Mouse (Mus musculus): ENCODE data around the gene Smim6.

Gene Smim6

GRCm38 (mm10) chr11:115911632-115912376, at the start of gene Smim6:
Gene Smim6 (plus strand): TSS chr11:115912017.
- no peak for DNase-seq (ENCODE audit: low spot score in 2 of 2)

GRCm38 (mm10) chr11:115863895-115864294, 47.9 kb upstream of the Smim6 start:
- DNase-seq (ENCODE audit: low spot score in 2 of 2): no peak

- DNase-seq (ENCODE audit: low spot score in 2 of 2): no peak
These were observed 42.4 kb upstream of the Smim6 start for GRCm38 (mm10) chr11:115869393-115869792.

GRCm38 (mm10) chr11:115872437-115872836, 39.4 kb upstream of the Smim6 start:
- no peak for DNase-seq (ENCODE audit: low spot score in 2 of 2)

GRCm38 (mm10) chr11:115875935-115876334, 35.9 kb upstream of the Smim6 start:
- DNase-seq (ENCODE audit: low spot score in 2 of 2): no peak

GRCm38 (mm10) chr11:115876438-115876837, 35.4 kb upstream of the Smim6 start:
- DNase-seq (ENCODE audit: low spot score in 2 of 2): no peak

- no peak for DNase-seq (ENCODE audit: low spot score in 2 of 2)
These were observed 34.6 kb upstream of the Smim6 start for GRCm38 (mm10) chr11:115877174-115877755.

GRCm38 (mm10) chr11:115878071-115878470, 33.7 kb upstream of the Smim6 start:
- DNase-seq (ENCODE audit: low spot score in 2 of 2): no peak

GRCm38 (mm10) chr11:115881002-115881401, 30.8 kb upstream of the Smim6 start:
- DNase-seq (ENCODE audit: low spot score in 2 of 2): no peak

- DNase-seq (ENCODE audit: low spot score in 2 of 2): no peak
These were observed 28.6 kb upstream of the Smim6 start for GRCm38 (mm10) chr11:115883251-115883650.

GRCm38 (mm10) chr11:115884361-115884760, 27.5 kb upstream of the Smim6 start:
- DNase-seq (ENCODE audit: low spot score in 2 of 2): no peak

- no peak for DNase-seq (ENCODE audit: low spot score in 2 of 2)
These were observed 26.5 kb upstream of the Smim6 start for GRCm38 (mm10) chr11:115885281-115885680.

GRCm38 (mm10) chr11:115886446-115886845, 25.4 kb upstream of the Smim6 start:
- DNase-seq (ENCODE audit: low spot score in 2 of 2): no peak

- no peak for DNase-seq (ENCODE audit: low spot score in 2 of 2)
These were observed 23.8 kb upstream of the Smim6 start for GRCm38 (mm10) chr11:115888020-115888419.

GRCm38 (mm10) chr11:115889159-115889558, 22.7 kb upstream of the Smim6 start:
- no peak for DNase-seq (ENCODE audit: low spot score in 2 of 2)

- no peak for DNase-seq (ENCODE audit: low spot score in 2 of 2)
These were observed 19.6 kb upstream of the Smim6 start for GRCm38 (mm10) chr11:115892213-115892612.

GRCm38 (mm10) chr11:115893071-115893470, 18.7 kb upstream of the Smim6 start:
- no peak for DNase-seq (ENCODE audit: low spot score in 2 of 2)

GRCm38 (mm10) chr11:115894755-115895520, 16.9 kb upstream of the Smim6 start:
- no peak for DNase-seq (ENCODE audit: low spot score in 2 of 2)

GRCm38 (mm10) chr11:115898446-115898845, 13.4 kb upstream of the Smim6 start:
- no peak for DNase-seq (ENCODE audit: low spot score in 2 of 2)

GRCm38 (mm10) chr11:115898886-115899285, 12.9 kb upstream of the Smim6 start:
- DNase-seq (ENCODE audit: low spot score in 2 of 2): peak; percentile 25 to 43

- no peak for DNase-seq (ENCODE audit: low spot score in 2 of 2)
These were observed 12.1 kb upstream of the Smim6 start, which contains the start of gene Smim5 for GRCm38 (mm10) chr11:115899486-115900266. Gene Smim5 (plus strand): TSS chr11:115899966.

Measured in frontal cortex, postnatal 14 days (tissue).